Mouse (Mus musculus): ENCODE data around the gene Adamts9.

- TF ChIP-seq CTCF (IDR thresholded peaks at IDR 0.05; ENCODE audit: borderline replicate concordance, insufficient read depth, low read length) = no peak
- no peak for TF ChIP-seq POLR2A (IDR thresholded peaks at IDR 0.05; ENCODE audit: low read depth, low read length)
These were observed 60.8 kb downstream of the Adamts9 start for GRCm38 (mm10) chr6:92882446-92882845.
